Mouse (Mus musculus): ENCODE measurements around the gene Insl3.

DNA sequence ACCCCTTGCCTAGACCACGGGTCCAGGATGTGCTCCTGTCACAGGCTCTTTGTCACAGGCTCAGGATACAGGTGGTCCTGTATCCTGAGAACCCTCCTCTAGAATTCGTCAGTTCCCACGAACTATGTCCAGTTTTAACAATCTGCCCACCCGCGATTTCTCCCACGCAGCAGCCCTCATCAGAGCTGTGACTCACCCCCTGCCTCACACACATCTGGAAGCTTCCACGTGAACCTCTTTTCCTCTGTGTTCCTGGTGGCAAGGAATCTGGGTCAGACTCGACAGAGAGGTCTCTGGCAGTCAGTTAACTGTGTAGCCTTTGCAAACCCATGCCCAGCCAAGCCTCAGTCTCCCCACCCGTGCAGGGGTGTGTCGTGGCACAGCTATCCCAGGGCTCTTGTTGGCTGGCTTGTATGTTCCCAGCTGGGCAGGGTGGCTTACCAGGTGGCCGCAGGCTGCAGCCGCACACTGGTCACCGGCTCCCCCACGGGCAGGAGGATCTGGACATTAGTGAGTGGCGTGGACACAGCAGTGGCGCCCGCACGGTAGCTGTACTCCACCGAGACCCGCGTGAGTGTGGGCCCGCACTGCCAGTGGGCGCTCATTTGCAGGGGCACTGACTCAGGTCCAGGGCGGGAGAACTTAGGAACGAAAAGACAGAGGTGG, 20.3 kb downstream of the Insl3 start:
- TF ChIP-seq CTCF (IDR thresholded peaks at IDR 0.05; ENCODE audit: control insufficient read depth, insufficient read depth, insufficient read length) = no peak
- TF ChIP-seq USF1 (IDR thresholded peaks at IDR 0.05; ENCODE audit: low read depth) = no peak
- TF ChIP-seq MYOD1 (IDR thresholded peaks at IDR 0.05; ENCODE audit: control insufficient read depth, insufficient read length, low read depth) = no peak
- no peak for TF ChIP-seq FOSL1 (IDR thresholded peaks at IDR 0.05; ENCODE audit: insufficient read depth, low read length, poor library complexity, severe bottlenecking)
- TF ChIP-seq MAX (IDR thresholded peaks at IDR 0.05) = no peak
- no peak for TF ChIP-seq MYOG (IDR thresholded peaks at IDR 0.05; ENCODE audit: control insufficient read depth, extremely low read depth, insufficient read length)

All from C2C12 (cell line).